Mouse (Mus musculus): ENCODE measurements around the gene Mlec. TPM values are rescaled to one million over a fixed set of nuclear protein-coding genes. Genes with fewer than 3 reads are reported as not detected.

Gene Mlec
- polyA plus RNA-seq, 1 experiment from 2014 or later = 75.5 TPM

DNA sequence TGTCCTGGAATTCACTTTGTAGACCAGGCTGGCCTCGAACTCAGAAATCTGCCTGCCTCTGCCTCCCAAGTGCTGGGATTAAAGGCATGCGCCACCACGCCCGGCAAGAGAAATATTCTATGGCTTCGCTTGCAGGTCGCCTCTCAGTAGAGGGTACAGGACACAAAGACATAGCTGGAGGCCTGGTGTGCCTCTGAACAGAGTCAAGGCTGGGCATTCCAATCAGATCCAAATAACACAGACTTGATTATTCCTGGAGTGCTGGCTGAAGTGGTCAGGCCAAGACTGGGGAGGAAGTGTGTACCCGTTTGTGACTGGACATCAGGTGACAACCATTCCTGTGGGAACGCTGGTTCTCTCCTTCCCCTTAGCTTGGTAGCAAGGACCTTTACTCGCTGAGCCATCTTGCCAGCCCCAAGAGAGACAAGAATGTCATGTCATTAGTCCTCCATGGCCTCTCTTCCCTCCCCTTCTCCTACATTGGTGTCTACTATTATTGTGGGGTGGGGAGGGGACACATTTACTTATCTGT lies 15.7 kb downstream of the Mlec start:
- no peak overlapping the region for H3K27ac ChIP-seq (ENCODE audit: low read depth, low read length)
- H3K4me2 ChIP-seq (replicated peaks; ENCODE audit: low read depth, low read length) = no peak overlapping the region
- H3K4me3 ChIP-seq (ENCODE audit: low read length) = no peak overlapping the region
- H3K27me3 ChIP-seq (ENCODE audit: control insufficient read depth, insufficient read depth, low read length) = no peaks in the 10 kb centered on the region
- whole genome bisulfite sequencing = 86% methylated on average over 9 of the region's 9 CpGs
- no peak for ATAC-seq (ENCODE audit: low FRiP score, low TSS enrichment)
- no peaks in the 10 kb centered on the region for H3K9me3 ChIP-seq (ENCODE audit: control insufficient read depth, low read length)
- H3K36me3 ChIP-seq (ENCODE audit: control insufficient read depth, insufficient read depth, low read length) = peaks cover 35% of the 10 kb centered on the region
- no peak overlapping the region for H3K9ac ChIP-seq (ENCODE audit: low read depth, low read length)
- no peaks in the 10 kb centered on the region for H3K4me1 ChIP-seq (ENCODE audit: control insufficient read depth, insufficient read depth, low read length)

GRCm38 (mm10) chr5:115140726-115141125 lies 17.3 kb downstream of the Mlec start:
- no peaks in the 10 kb centered on the region for H3K9me3 ChIP-seq (ENCODE audit: control insufficient read depth, low read length)
- ATAC-seq (ENCODE audit: low FRiP score, low TSS enrichment) = no peak
- H3K27me3 ChIP-seq (ENCODE audit: control insufficient read depth, insufficient read depth, low read length) = no peaks in the 10 kb centered on the region
- H3K4me2 ChIP-seq (replicated peaks; ENCODE audit: low read depth, low read length) = no peak overlapping the region
- WGBS = 60% methylated on average over 3 of the region's 3 CpGs
- H3K4me1 ChIP-seq (ENCODE audit: control insufficient read depth, insufficient read depth, low read length) = no peaks in the 10 kb centered on the region
- H3K27ac ChIP-seq (ENCODE audit: low read depth, low read length) = no peak overlapping the region
- no peak overlapping the region for H3K4me3 ChIP-seq (ENCODE audit: low read length)
- peaks cover 20% of the 10 kb centered on the region for H3K36me3 ChIP-seq (ENCODE audit: control insufficient read depth, insufficient read depth, low read length)
- no peak overlapping the region for H3K9ac ChIP-seq (ENCODE audit: low read depth, low read length)

GRCm38 (mm10) chr5:115139124-115139523 lies 18.9 kb downstream of the Mlec start:
- Histone ChIP-seq H3K4me3 (ENCODE audit: low read length) (no peak overlapping the region), H3K9ac (ENCODE audit: low read depth, low read length) (no peak overlapping the region), H3K4me2 (replicated peaks; ENCODE audit: low read depth, low read length) (no peak overlapping the region), H3K27ac (ENCODE audit: low read depth, low read length) (no peak overlapping the region), H3K9me3 (ENCODE audit: control insufficient read depth, low read length) (no peaks in the 10 kb centered on the region), H3K4me1 (ENCODE audit: control insufficient read depth, insufficient read depth, low read length) (no peaks in the 10 kb centered on the region), H3K36me3 (ENCODE audit: control insufficient read depth, insufficient read depth, low read length) (peaks cover 6% of the 10 kb centered on the region; the same call in 1 of the 2 replicates), H3K27me3 (ENCODE audit: control insufficient read depth, insufficient read depth, low read length) (no peaks in the 10 kb centered on the region)
- no peak for ATAC-seq (ENCODE audit: low FRiP score, low TSS enrichment)
- WGBS = 54% methylated on average over 4 of the region's 4 CpGs

GRCm38 (mm10) chr5:115134234-115135165 lies 23.5 kb downstream of the Mlec start, which contains the start of gene Unc119b:
Gene Unc119b, minus strand, starts transcription at chr5:115134975.
- Histone ChIP-seq H3K9ac (ENCODE audit: low read depth, low read length) (peak within 1 kb of the TSS; percentile 87), H3K4me1 (ENCODE audit: control insufficient read depth, insufficient read depth, low read length) (peaks cover 6% of the 10 kb centered on the region; the same call in 1 of the 2 replicates), H3K27ac (ENCODE audit: low read depth, low read length) (no peak within 1 kb of the TSS), H3K36me3 (ENCODE audit: control insufficient read depth, insufficient read depth, low read length) (peaks cover 12% of the 10 kb centered on the region), H3K4me2 (replicated peaks; ENCODE audit: low read depth, low read length) (peak within 1 kb of the TSS; percentile 96), H3K9me3 (ENCODE audit: control insufficient read depth, low read length) (no peaks in the 10 kb centered on the region), H3K27me3 (ENCODE audit: control insufficient read depth, insufficient read depth, low read length) (no peaks in the 10 kb centered on the region), H3K4me3 (ENCODE audit: low read length) (peak within 1 kb of the TSS; percentile 78)
- WGBS = under 1% methylated on average over 52 of the region's 81 CpGs
- ATAC-seq (ENCODE audit: low FRiP score, low TSS enrichment) = peak; percentile 94

GRCm38 (mm10) chr5:115133358-115134066 lies 24.5 kb downstream of the Mlec start:
- ATAC-seq (ENCODE audit: low FRiP score, low TSS enrichment) = no peak
- H3K4me3 ChIP-seq (ENCODE audit: low read length) = peak overlapping the region; percentile 78
- WGBS = 52% methylated on average over 6 of the region's 6 CpGs

DNA sequence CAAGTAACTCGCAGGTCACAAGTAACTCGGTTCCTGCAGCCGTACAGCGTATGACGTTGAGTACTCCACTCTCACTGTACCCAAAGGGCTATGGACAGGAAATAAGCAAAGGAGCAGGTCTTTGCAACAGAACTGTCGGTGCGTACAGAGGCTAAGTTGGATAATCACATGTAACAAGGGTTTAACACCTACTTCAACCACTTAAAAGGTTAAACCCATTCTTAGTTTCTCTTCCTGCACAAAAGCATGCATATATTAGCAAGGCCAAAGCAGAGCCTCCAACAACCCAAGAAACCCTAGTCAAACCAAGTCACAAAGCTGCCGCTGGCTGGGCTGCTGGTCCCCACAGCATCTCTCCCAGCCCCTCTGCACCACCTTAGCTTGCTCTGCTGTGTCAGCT lies 25.5 kb downstream of the Mlec start:
- no peak for ATAC-seq (ENCODE audit: low FRiP score, low TSS enrichment)
- H3K36me3 ChIP-seq (ENCODE audit: control insufficient read depth, insufficient read depth, low read length) = peaks cover 30% of the 10 kb centered on the region

More at GRCm38 (mm10) chr5:115133358-115134066, 24.5 kb downstream of the Mlec start:
- Histone ChIP-seq H3K36me3 (ENCODE audit: control insufficient read depth, insufficient read depth, low read length) (peaks cover 21% of the 10 kb centered on the region), H3K27me3 (ENCODE audit: control insufficient read depth, insufficient read depth, low read length) (no peaks in the 10 kb centered on the region), H3K9me3 (ENCODE audit: control insufficient read depth, low read length) (no peaks in the 10 kb centered on the region), H3K4me2 (replicated peaks; ENCODE audit: low read depth, low read length) (peak overlapping the region; percentile 96), H3K27ac (ENCODE audit: low read depth, low read length) (no peak overlapping the region), H3K4me1 (ENCODE audit: control insufficient read depth, insufficient read depth, low read length) (peaks cover 6% of the 10 kb centered on the region; the same call in 1 of the 2 replicates), H3K9ac (ENCODE audit: low read depth, low read length) (peak overlapping the region; percentile 87; the same call in 1 of the 2 replicates)

DNA sequence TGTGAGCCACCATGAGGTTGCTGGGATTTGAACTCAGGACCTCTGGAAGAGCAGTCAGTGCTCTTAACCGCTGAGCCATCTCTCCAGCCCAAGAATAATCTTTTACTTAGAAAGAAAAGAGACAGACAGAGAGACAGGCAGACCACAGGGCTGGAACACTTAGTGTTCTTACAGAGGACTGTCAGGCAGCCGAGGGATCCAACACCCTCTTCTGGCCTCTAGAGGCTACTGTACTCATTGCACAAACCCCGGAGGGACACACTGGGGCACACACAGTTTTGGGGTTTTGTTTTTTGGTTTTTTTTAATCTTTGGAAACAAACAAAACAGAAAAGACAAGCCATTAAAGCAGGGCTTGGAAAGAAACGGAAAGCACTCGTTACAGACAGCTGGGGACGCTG lies 28.7 kb downstream of the Mlec start:
- peaks cover 55% of the 10 kb centered on the region for H3K36me3 ChIP-seq (ENCODE audit: control insufficient read depth, insufficient read depth, low read length)
- H3K27me3 ChIP-seq (ENCODE audit: control insufficient read depth, insufficient read depth, low read length) = no peaks in the 10 kb centered on the region
- H3K9ac ChIP-seq (ENCODE audit: low read depth, low read length) = no peak overlapping the region
- no peak overlapping the region for H3K27ac ChIP-seq (ENCODE audit: low read depth, low read length)
- no peak overlapping the region for H3K4me3 ChIP-seq (ENCODE audit: low read length)
- H3K4me1 ChIP-seq (ENCODE audit: control insufficient read depth, insufficient read depth, low read length) = peaks cover 21% of the 10 kb centered on the region
- 94% methylated on average over 6 of the region's 6 CpGs for WGBS
- no peak for ATAC-seq (ENCODE audit: low FRiP score, low TSS enrichment)
- no peak overlapping the region for H3K4me2 ChIP-seq (replicated peaks; ENCODE audit: low read depth, low read length)
- H3K9me3 ChIP-seq (ENCODE audit: control insufficient read depth, low read length) = no peaks in the 10 kb centered on the region

More for the DNA sequence above, 25.5 kb downstream of the Mlec start:
- WGBS = 88% methylated on average over 8 of the region's 8 CpGs
- Histone ChIP-seq H3K27me3 (ENCODE audit: control insufficient read depth, insufficient read depth, low read length) (no peaks in the 10 kb centered on the region), H3K9ac (ENCODE audit: low read depth, low read length) (no peak overlapping the region), H3K9me3 (ENCODE audit: control insufficient read depth, low read length) (no peaks in the 10 kb centered on the region), H3K4me1 (ENCODE audit: control insufficient read depth, insufficient read depth, low read length) (peaks cover 8% of the 10 kb centered on the region; the same call in 1 of the 2 replicates), H3K27ac (ENCODE audit: low read depth, low read length) (no peak overlapping the region), H3K4me2 (replicated peaks; ENCODE audit: low read depth, low read length) (no peak overlapping the region), H3K4me3 (ENCODE audit: low read length) (no peak overlapping the region)

- Histone ChIP-seq H3K4me2 (replicated peaks; ENCODE audit: low read depth, low read length) (no peak overlapping the region), H3K27ac (ENCODE audit: low read depth, low read length) (no peak overlapping the region), H3K4me3 (ENCODE audit: low read length) (no peak overlapping the region), H3K9me3 (ENCODE audit: control insufficient read depth, low read length) (no peaks in the 10 kb centered on the region), H3K36me3 (ENCODE audit: control insufficient read depth, insufficient read depth, low read length) (peaks cover 65% of the 10 kb centered on the region), H3K4me1 (ENCODE audit: control insufficient read depth, insufficient read depth, low read length) (peaks cover 18% of the 10 kb centered on the region; the same call in 1 of the 2 replicates), H3K27me3 (ENCODE audit: control insufficient read depth, insufficient read depth, low read length) (no peaks in the 10 kb centered on the region), H3K9ac (ENCODE audit: low read depth, low read length) (0 out of 2 replicates have a peak overlapping the region, but pooled peaks have one; percentile 5)
- WGBS = 83% methylated on average over 22 of the region's 22 CpGs
- ATAC-seq (ENCODE audit: low FRiP score, low TSS enrichment) = no peak
Measured at GRCm38 (mm10) chr5:115127421-115128179, 30.4 kb downstream of the Mlec start.
